Mouse (Mus musculus): Measurements from ENCODE around the gene Hmgcll1. TPM values are rescaled to one million over a fixed set of nuclear protein-coding genes. Genes with fewer than 3 reads are reported as not detected.
A peak's percentile ranks its signal among the peaks of the same experiment; 100 is the strongest.

Hmgcll1 gene
- polyA plus RNA-seq, 1 experiment: 16.4 TPM

GRCm38 (mm10) chr9:76162446-76162845 lies 147.8 kb downstream of the Hmgcll1 start:
- DNase-seq (ENCODE audit: low read depth): no peak
- TF ChIP-seq POLR2A (IDR thresholded peaks at IDR 0.05; ENCODE audit: borderline replicate concordance, extremely low read depth, insufficient read depth, insufficient read length, poor library complexity, severe bottlenecking) (no peak), CTCF (IDR thresholded peaks at IDR 0.05; ENCODE audit: borderline replicate concordance, extremely low read depth, insufficient read depth, insufficient read length) (no peak)

GRCm38 (mm10) chr9:76168355-76168754 lies 153.7 kb downstream of the Hmgcll1 start:
- TF ChIP-seq POLR2A (IDR thresholded peaks at IDR 0.05; ENCODE audit: borderline replicate concordance, extremely low read depth, insufficient read depth, insufficient read length, poor library complexity, severe bottlenecking) (no peak), CTCF (IDR thresholded peaks at IDR 0.05; ENCODE audit: borderline replicate concordance, extremely low read depth, insufficient read depth, insufficient read length) (0 out of 2 replicates have a peak, but pooled peaks have one; percentile 2)
- no peak for DNase-seq (ENCODE audit: low read depth)

DNA sequence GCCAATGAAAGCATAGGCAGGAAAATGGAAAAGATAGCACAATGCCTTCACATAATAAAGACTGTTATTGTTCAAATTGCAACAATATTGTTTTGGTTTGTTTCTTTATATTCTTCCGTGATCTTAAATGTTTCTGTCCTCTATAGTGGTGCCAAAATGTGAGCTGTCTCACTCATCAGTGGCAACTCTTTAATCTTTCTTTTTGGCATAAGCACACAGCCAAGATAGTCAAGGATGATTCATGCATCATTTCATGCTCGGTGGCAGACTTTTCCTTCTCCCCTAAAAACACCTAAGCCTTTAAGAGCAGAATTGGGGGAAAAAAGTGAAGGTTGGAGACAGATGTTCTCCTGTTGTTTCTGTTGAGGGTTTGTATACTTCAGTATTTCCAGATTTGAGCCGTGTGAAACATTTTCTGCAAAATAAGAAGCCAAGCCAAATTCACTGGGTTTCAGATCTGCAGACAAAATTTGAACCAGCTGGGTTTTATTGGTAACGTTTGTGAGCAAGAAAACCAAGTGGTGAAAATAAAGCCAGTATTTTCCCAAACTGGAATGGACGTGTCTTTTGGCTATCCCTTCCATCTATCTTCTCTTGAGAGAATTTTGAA lies 158.1 kb downstream of the Hmgcll1 start:
- TF ChIP-seq POLR2A (IDR thresholded peaks at IDR 0.05; ENCODE audit: borderline replicate concordance, extremely low read depth, insufficient read depth, insufficient read length, poor library complexity, severe bottlenecking) (no peak), CTCF (IDR thresholded peaks at IDR 0.05; ENCODE audit: borderline replicate concordance, extremely low read depth, insufficient read depth, insufficient read length) (no peak)
- no peak for DNase-seq (ENCODE audit: low read depth)

DNA sequence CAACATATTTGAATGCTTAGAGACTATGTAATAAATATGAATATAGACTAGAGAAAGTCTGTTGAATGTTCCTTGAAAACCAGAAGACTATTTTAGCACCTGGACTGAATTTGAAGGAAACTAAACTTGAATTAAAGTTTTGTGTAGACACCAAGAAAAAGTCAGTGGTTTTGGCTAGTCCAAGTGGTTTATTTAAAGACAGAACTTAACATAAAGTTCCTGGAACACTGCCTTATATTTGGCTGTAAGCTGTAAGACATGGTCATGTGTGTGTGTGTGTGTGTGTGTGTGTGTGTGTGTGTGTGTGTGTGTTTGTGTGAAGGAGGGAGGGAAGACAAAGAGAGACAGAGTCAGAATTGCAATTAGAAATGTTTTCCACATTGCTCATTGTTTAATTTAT lies 164.6 kb downstream of the Hmgcll1 start:
- DNase-seq (ENCODE audit: low read depth): no peak
- no peak for TF ChIP-seq CTCF (IDR thresholded peaks at IDR 0.05; ENCODE audit: borderline replicate concordance, extremely low read depth, insufficient read depth, insufficient read length)
- TF ChIP-seq POLR2A (IDR thresholded peaks at IDR 0.05; ENCODE audit: borderline replicate concordance, extremely low read depth, insufficient read depth, insufficient read length, poor library complexity, severe bottlenecking): no peak

Other genes starting within 250 kb of the Hmgcll1 start
- gene Bmp5, start 239.5 kb upstream of the Hmgcll1 start, polyA plus RNA-seq (2012; rRNA removed): 2.2 and 3.6 TPM in 2 replicates
- gene Gfral, start 198.8 kb downstream of the Hmgcll1 start, polyA plus RNA-seq (2012; rRNA removed): not detected in 2 replicates

Data from brain, embryonic 14.5 days (tissue).